Comparison of ENCODE assay signal across 8 mouse cellular contexts in genomic region chr3:119784366-119784765, GRCm38 (mm10). TPM values are rescaled to one million over a fixed set of nuclear protein-coding genes. Genes with fewer than 3 reads are reported as not detected.
DNase-seq lines count a peak whose midpoint lies in the region; ATAC-seq lines count a peak whose summit lies in the region.

Ptbp2 (minus strand) TSS chr3:119784466.

- WGBS in midbrain, embryonic 16.5 days: 91% methylated on average over 4 of the region's 4 CpGs

- peaks cover 7% of the 10 kb centered on the region for H3K4me1 ChIP-seq in brown adipose tissue, adult 24 weeks (ENCODE audit: control insufficient read depth, insufficient read depth, insufficient read length, low read length)
- H3K4me1 ChIP-seq in midbrain, embryonic 16.5 days (ENCODE audit: control insufficient read depth, insufficient read depth, low read length): peaks cover 10% of the 10 kb centered on the region

- H3K36me3 ChIP-seq in midbrain, embryonic 16.5 days (ENCODE audit: control insufficient read depth, insufficient read depth, low read length): no peaks in the 10 kb centered on the region

- H3K27me3 ChIP-seq in midbrain, embryonic 16.5 days (ENCODE audit: control insufficient read depth, insufficient read depth, low read depth, low read length): no peaks in the 10 kb centered on the region

- peak within 1 kb of the TSS; percentile 82 for H3K4me3 ChIP-seq in brown adipose tissue, adult 24 weeks (ENCODE audit: insufficient read depth, low read depth, low read length)
- peak within 1 kb of the TSS; percentile 91 for H3K4me3 ChIP-seq in midbrain, embryonic 16.5 days (ENCODE audit: low read depth, low read length)

- no peaks in the 10 kb centered on the region for H3K9me3 ChIP-seq in midbrain, embryonic 16.5 days (replicated peaks; ENCODE audit: control insufficient read depth, low read length, poor library complexity, severe bottlenecking)

- no peak for DNase-seq in layer of hippocampus, adult 8-10 months (ENCODE audit: low spot score in 2 of 2)
- DNase-seq in layer of hippocampus, adult 9-11 months: no peak
- DNase-seq in heart, adult 8-10 months (ENCODE audit: low spot score): no peak
- DNase-seq in layer of hippocampus, postnatal 36 days: no peak
- no peak for DNase-seq in ovary, postnatal 36 days (ENCODE audit: low spot score)
- no peak for DNase-seq in Muller cell, postnatal 12 days (ENCODE audit: inconsistent ontology term)

- no peak within 1 kb of the TSS for H3K27ac ChIP-seq in brown adipose tissue, adult 24 weeks (replicated peaks; ENCODE audit: low read depth, low read length)
- H3K27ac ChIP-seq in midbrain, embryonic 16.5 days (ENCODE audit: low read length): peak within 1 kb of the TSS; percentile 100

- H3K4me2 ChIP-seq in midbrain, embryonic 16.5 days (ENCODE audit: low read length): peak within 1 kb of the TSS; percentile 52

- ATAC-seq in midbrain, embryonic 16.5 days: no peak

- H3K9ac ChIP-seq in midbrain, embryonic 16.5 days (ENCODE audit: low read depth, low read length): peak within 1 kb of the TSS; percentile 100

RNA-seq across cellular contexts. Expression of gene Ptbp2, which starts in this region (rescaled TPM):
- total RNA-seq in layer of hippocampus, adult 8-10 months (2022): 100 to 1,000 TPM; 111 to 143 (median 116) TPM
- polyA plus RNA-seq in brown adipose tissue, adult 24 weeks (2012; ENCODE audit: insufficient read depth, insufficient read length, missing spikeins): 14.7 and 16.5 TPM in 2 replicates
- 10 to 100 TPM; 12.8 to 23.1 (median 19.4) TPM for total RNA-seq in heart, adult 8-10 months (2022)
- total RNA-seq in layer of hippocampus, postnatal 36 days (2021): 100 to 1,000 TPM; 133 to 134 TPM
- polyA plus RNA-seq in midbrain, embryonic 16.5 days (2015; fragmentation: Nextera tagmentation; extraction: Ambion mirVana): 244 and 274 TPM in 2 replicates

Comparison
In these comparisons a context has a peak if more than half of its experiments do, and no peak if none do; other contexts are left out.
1. RNA of gene Ptbp2 (total RNA-seq): 133 to 134 TPM in layer of hippocampus, postnatal 36 days and 111 to 143 TPM in layer of hippocampus, adult 8-10 months; 12.8 to 23.1 TPM in heart, adult 8-10 months; every median in the first group is over 4 times any median in the second.
2. RNA of gene Ptbp2 (polyA plus RNA-seq): 244 to 274 TPM in midbrain, embryonic 16.5 days; 14.7 to 16.5 TPM in brown adipose tissue, adult 24 weeks; every median in the first group is over 10 times any median in the second.